Mouse (Mus musculus): ENCODE results near the gene Cct5. TPM values are rescaled to one million over a fixed set of nuclear protein-coding genes. Genes with fewer than 3 reads are reported as not detected.
A peak's percentile ranks its signal among the peaks of the same experiment; 100 is the strongest.

Gene Cct5
- 506 and 590 TPM in 2 replicates for total RNA-seq (2014; fragmentation: Nextera tagmentation)
- 614 and 625 TPM in 2 replicates for total RNA-seq (2017)

DNA sequence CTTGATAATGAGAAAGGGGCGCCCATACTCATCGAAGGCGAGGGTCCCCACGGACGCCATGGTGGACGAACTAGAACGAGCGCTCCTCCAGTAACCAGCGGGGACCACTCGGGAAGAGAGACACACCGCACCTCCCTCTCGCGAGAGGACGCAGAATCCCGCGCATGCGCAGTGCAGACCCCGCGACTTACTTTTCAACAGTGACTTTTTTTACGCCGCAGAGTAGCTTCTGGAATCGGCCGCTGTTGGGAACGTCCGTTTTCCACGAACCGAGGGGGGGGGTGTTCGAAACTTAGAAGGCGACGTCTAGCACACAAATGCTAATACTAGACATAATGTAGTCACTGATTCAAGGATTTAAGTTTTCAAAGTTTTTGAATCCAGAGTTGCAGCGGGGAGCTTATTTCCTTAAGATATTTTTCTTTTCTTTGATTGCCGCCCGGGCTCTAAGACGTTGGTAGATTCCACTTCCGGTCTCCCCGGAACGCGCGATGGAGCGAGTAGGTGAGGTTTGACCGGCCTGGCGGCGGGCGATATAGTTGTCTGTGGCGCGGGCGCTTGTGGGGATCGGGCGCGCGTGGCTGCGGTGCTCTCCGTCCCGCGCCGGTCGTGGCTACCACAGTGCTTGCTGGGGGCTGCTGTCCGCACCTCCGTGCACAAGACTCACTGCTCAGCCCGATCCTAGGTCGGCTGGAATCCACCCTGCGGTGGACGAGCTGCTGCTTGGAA, at the start of gene Cct5, which contains the start of gene Fam173b:
Gene Cct5 (minus strand): TSS at position 159 of the 729 bp plus-strand sequence.
Gene Fam173b (plus strand): TSS at position 207 of the 729 bp plus-strand sequence.
- ATAC-seq (replicated peaks; ENCODE audit: low FRiP score, low TSS enrichment, poor library complexity, severe bottlenecking) = peak; percentile 83

DNA sequence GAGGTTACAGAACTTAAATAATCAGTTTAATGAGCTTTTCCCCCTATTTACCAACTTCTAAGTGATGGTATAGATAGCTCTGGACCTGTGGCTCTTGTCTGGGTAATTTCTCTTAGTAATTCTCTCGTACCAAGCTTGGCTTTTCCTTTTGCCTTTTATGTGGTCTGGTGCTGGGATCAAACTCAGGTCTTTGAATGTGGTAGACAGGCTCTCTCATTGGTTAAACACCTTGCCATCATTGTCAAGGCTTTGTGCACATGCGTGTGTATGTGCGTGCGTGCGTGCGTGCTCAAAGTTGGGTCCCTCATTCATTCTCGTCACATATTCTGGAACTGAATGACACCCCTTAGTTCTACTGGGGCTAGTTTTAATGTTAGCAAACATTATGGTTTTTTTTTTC, 49.2 kb upstream of the Cct5 start:
- ATAC-seq (replicated peaks; ENCODE audit: low FRiP score, low TSS enrichment, poor library complexity, severe bottlenecking) = no peak

DNA sequence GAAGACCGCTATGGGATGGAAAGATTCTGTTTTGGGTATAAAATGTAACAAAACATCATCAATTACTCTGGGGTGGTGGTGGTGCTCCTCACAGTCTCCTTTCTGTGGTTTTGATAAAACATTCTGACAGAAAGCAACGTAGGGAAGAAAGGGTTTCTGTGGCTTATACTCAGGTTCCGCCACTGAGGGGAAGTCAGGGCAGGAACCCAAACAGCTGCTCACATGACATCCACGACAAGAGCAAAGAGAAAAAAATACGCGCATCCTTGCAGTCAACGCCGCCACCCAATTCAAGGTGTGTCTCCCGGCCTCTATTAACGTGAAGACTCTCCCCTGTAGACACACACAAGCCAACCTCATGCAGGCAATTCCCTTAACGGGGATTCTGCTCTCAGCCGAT, 48.1 kb upstream of the Cct5 start:
- ATAC-seq (replicated peaks; ENCODE audit: low FRiP score, low TSS enrichment, poor library complexity, severe bottlenecking) = no peak

GRCm38 (mm10) chr15:31647851-31648569, 46.4 kb upstream of the Cct5 start:
- ATAC-seq (replicated peaks; ENCODE audit: low FRiP score, low TSS enrichment, poor library complexity, severe bottlenecking) = no peak

DNA sequence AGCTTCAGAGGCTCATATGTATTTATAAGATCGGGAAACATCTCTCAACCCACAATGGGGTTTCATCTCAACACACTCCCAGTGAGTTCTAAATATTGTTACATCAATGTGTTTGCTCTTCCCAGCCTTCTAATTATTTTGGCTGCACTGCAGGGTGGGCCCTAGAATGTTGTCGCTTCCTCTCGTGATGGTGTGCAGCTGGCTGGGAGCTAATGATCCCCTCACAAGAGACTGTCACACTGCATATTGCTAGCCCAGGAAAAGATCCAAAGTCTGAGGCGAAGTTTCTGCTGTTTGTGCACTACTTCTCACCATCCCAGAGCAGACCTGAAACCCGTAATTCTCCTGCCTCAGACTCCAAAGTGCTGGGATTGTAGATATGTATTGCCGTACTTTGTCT, 45.6 kb upstream of the Cct5 start:
- ATAC-seq (replicated peaks; ENCODE audit: low FRiP score, low TSS enrichment, poor library complexity, severe bottlenecking) = no peak

- no peak for ATAC-seq (replicated peaks; ENCODE audit: low FRiP score, low TSS enrichment, poor library complexity, severe bottlenecking)
These were observed 34.5 kb upstream of the Cct5 start for GRCm38 (mm10) chr15:31636091-31636595.

GRCm38 (mm10) chr15:31634582-31634981, 33.0 kb upstream of the Cct5 start:
- ATAC-seq (replicated peaks; ENCODE audit: low FRiP score, low TSS enrichment, poor library complexity, severe bottlenecking) = no peak

GRCm38 (mm10) chr15:31632478-31632877, 30.9 kb upstream of the Cct5 start:
- ATAC-seq (replicated peaks; ENCODE audit: low FRiP score, low TSS enrichment, poor library complexity, severe bottlenecking) = no peak

- no peak for ATAC-seq (replicated peaks; ENCODE audit: low FRiP score, low TSS enrichment, poor library complexity, severe bottlenecking)
These were observed 29.8 kb upstream of the Cct5 start for GRCm38 (mm10) chr15:31631396-31631858.

GRCm38 (mm10) chr15:31629556-31629955, 28.0 kb upstream of the Cct5 start:
- ATAC-seq (replicated peaks; ENCODE audit: low FRiP score, low TSS enrichment, poor library complexity, severe bottlenecking) = no peak

DNA sequence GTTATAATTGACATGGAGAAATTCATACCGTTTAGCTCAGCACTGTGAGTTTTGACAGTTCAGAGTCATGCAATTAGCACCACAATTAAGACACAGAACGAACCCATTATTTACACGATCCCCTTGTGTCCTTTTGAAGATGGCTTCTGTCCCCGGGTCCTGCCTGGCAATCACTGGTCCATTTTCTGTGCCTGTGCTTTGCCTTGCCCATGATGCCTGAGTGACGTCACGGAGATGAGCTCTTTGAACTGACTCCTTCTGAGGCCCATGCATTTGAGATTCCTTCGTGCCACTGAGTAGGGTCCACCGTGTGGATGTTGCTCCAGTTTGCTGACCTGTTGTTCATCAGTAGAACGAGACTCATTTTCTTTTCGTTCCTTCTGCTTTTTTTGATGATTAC, 26.6 kb upstream of the Cct5 start:
- no peak for ATAC-seq (replicated peaks; ENCODE audit: low FRiP score, low TSS enrichment, poor library complexity, severe bottlenecking)

- no peak for ATAC-seq (replicated peaks; ENCODE audit: low FRiP score, low TSS enrichment, poor library complexity, severe bottlenecking)
These were observed 25.9 kb upstream of the Cct5 start for GRCm38 (mm10) chr15:31627277-31628154.

DNA sequence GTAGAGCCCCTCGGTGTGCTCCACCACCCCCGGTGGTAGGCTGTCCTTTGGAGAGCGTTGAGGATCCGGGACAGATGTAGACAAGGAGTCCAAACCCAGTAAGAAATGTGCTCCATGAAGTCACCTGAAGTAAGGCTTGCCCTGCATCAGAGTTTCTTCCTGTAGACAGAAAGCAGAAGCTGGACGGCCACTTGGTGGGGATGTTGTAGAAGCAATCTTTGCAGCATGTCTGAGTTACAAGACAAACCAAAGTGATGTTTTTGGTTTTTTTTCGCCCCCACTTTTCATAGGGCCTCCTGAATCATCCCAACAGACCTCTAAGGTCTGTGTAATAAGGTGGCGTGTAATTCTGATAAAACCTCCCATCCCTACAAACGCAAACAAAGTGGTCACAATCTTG, 17.9 kb upstream of the Cct5 start:
- no peak for ATAC-seq (replicated peaks; ENCODE audit: low FRiP score, low TSS enrichment, poor library complexity, severe bottlenecking)

- ATAC-seq (replicated peaks; ENCODE audit: low FRiP score, low TSS enrichment, poor library complexity, severe bottlenecking) = no peak
These were observed 15.7 kb upstream of the Cct5 start for GRCm38 (mm10) chr15:31617261-31617660.

- ATAC-seq (replicated peaks; ENCODE audit: low FRiP score, low TSS enrichment, poor library complexity, severe bottlenecking) = no peak
These were observed 13.1 kb upstream of the Cct5 start for GRCm38 (mm10) chr15:31614666-31615065.

- no peak for ATAC-seq (replicated peaks; ENCODE audit: low FRiP score, low TSS enrichment, poor library complexity, severe bottlenecking)
These were observed 12.3 kb upstream of the Cct5 start for GRCm38 (mm10) chr15:31613826-31614453.

DNA sequence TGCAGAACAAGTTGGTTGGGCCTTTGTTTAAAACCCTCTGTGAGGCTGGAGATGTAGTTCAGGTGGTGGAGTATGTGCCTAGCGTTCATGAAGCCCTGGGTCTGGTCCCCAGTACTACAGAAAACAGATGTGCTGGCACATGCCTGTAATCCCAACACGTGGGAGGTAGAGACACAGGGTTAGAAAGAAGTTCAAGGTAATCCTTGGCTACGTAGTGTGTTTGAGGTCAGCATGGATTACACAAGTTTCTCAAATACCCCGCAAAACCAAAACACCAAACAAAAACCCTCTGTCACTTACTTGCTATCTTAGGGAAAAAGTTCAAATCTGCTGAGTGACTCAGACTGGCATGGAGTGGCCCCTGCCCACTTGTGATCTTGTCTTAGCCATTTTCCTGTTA, 10.4 kb upstream of the Cct5 start:
- ATAC-seq (replicated peaks; ENCODE audit: low FRiP score, low TSS enrichment, poor library complexity, severe bottlenecking) = no peak

DNA sequence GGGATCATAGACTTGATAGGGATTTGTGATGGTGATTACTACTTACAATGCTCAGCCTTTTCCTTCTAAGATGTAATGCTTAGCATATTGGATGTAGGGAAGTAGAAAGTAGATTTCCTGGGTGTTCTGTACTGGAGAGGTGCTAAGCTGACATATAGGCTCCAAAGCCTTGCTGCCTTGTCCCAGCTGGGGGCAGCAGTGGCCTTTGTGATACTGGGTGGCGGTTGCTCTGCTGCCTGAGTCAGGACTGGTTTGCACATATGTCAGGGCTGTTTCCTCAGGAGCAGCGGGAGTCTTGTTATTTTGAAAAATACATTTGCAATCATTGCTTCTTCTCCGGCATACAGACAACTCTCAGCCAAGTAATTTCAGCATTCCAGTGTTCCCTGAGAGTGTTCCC, 9.4 kb upstream of the Cct5 start:
- no peak for ATAC-seq (replicated peaks; ENCODE audit: low FRiP score, low TSS enrichment, poor library complexity, severe bottlenecking)

GRCm38 (mm10) chr15:31606821-31607220, 5.2 kb upstream of the Cct5 start:
- ATAC-seq (replicated peaks; ENCODE audit: low FRiP score, low TSS enrichment, poor library complexity, severe bottlenecking) = no peak
